30 mouse cellular contexts compared by ENCODE assay signal in the genomic region with DNA sequence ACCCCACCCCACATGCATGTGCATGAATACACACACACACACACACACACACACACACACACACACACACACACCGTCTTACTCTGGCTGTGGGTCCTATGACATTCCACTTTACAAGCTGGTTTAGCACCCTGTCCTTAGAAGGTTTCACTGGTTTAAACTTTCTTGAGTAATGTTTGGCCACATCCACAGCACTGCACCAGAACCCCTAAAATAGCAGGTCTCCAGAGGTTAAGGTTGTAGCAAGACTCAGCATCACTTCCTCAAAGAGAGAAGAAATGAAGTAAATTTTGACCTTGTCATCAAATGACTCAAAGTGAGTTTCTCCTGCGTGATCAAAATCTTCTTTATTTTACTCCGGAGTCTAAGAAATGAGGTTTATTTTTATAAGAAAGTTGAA. TPM values are rescaled to one million over a fixed set of nuclear protein-coding genes. Genes with fewer than 3 reads are reported as not detected.
A peak's percentile ranks its signal among the peaks of the same experiment; 100 is the strongest.
DNase-seq lines count a peak whose midpoint lies in the region; ATAC-seq and TF ChIP-seq lines count a peak whose summit lies in the region.
"Had no signal": no experiment of that assay in that cellular context is flagged by ENCODE, and none has a peak within 500 bp of the region (broad histone marks: within the 10 kb centered on the region; RNA-seq: fewer than 3 reads in every experiment).

No protein-coding gene starts in this region.

- peaks cover 11% of the 10 kb centered on the region for H3K9me3 ChIP-seq in limb, embryonic 12.5 days
- H3K9me3 ChIP-seq in limb, embryonic 10.5 days (replicated peaks), result 0 out of 2 replicates have a peak, but pooled peaks cover 4% of the 10 kb centered on the region
- H3K9me3 ChIP-seq in heart, embryonic 11.5 days (replicated peaks; ENCODE audit: control insufficient read depth, low read length), result peaks cover 11% of the 10 kb centered on the region
- H3K9me3 ChIP-seq: embryonic facial prominence, embryonic 15.5 days had no signal

- H3K4me1 ChIP-seq in limb, embryonic 12.5 days (replicated peaks), result peaks cover 14% of the 10 kb centered on the region; the same call in 1 of the 2 replicates
- H3K4me1 ChIP-seq in limb, embryonic 10.5 days, result 0 out of 2 replicates have a peak, but pooled peaks cover 6% of the 10 kb centered on the region
- no peaks in the 10 kb centered on the region for H3K4me1 ChIP-seq in testis, adult 2 months (ENCODE audit: control insufficient read depth, insufficient read depth, low read length)
- no peaks in the 10 kb centered on the region for H3K4me1 ChIP-seq in heart, embryonic 11.5 days (ENCODE audit: control insufficient read depth, insufficient read depth, low read length)
- H3K4me1 ChIP-seq: embryonic facial prominence, embryonic 13.5 days; embryonic facial prominence, embryonic 15.5 days; forebrain, embryonic 10.5 days; forebrain, embryonic 13.5 days; forebrain, embryonic 15.5 days had no signal

- H3K4me2 ChIP-seq in limb, embryonic 12.5 days, result no peak overlapping the region
- no peak overlapping the region for H3K4me2 ChIP-seq in heart, embryonic 11.5 days
- H3K4me2 ChIP-seq: embryonic facial prominence, embryonic 13.5 days; embryonic facial prominence, embryonic 15.5 days; forebrain, embryonic 13.5 days; forebrain, embryonic 15.5 days had no signal

- no peak for DNase-seq in limb, embryonic 10.5 days (ENCODE audit: low spot score)
- DNase-seq in testis, postnatal 10 days (ENCODE audit: low spot score), result no peak
- DNase-seq in frontal cortex, postnatal 25 days (ENCODE audit: low spot score in 2 of 2), result no peak
- DNase-seq: adrenal gland, adult 2 months; adrenal gland, postnatal 10 days; adrenal gland, postnatal 25 days; cerebellum, adult 11 months; cerebellum, adult 18-20 months; cerebellum, adult 8-10 months; cerebellum, adult 9-11 months; cerebellum, postnatal 14 days; cerebellum, postnatal 36 days; embryo, embryonic 11 days had no signal

- TF ChIP-seq CTCF in testis, adult 2 months (IDR thresholded peaks at IDR 0.05; ENCODE audit: control insufficient read depth, insufficient read depth, insufficient replicate concordance, low read depth, low read length), result no peak

- H3K27ac ChIP-seq in limb, embryonic 12.5 days, result no peak overlapping the region
- H3K27ac ChIP-seq in limb, embryonic 10.5 days, result no peak overlapping the region
- no peak overlapping the region for H3K27ac ChIP-seq in testis, adult 2 months (ENCODE audit: control insufficient read depth, insufficient read depth, low read depth, low read length)
- no peak overlapping the region for H3K27ac ChIP-seq in heart, embryonic 11.5 days (ENCODE audit: low read depth, low read length)
- H3K27ac ChIP-seq: embryonic facial prominence, embryonic 13.5 days; embryonic facial prominence, embryonic 15.5 days; forebrain, embryonic 10.5 days; forebrain, embryonic 13.5 days; forebrain, embryonic 15.5 days had no signal

- no peak for TF ChIP-seq POLR2A in testis, adult 2 months (IDR thresholded peaks at IDR 0.05; ENCODE audit: control insufficient read depth, low read depth, low read length)

- no peak overlapping the region for H3K4me3 ChIP-seq in limb, embryonic 12.5 days (replicated peaks)
- no peak overlapping the region for H3K4me3 ChIP-seq in limb, embryonic 10.5 days
- peak overlapping the region; percentile 30; the same call in 1 of the 2 replicates for H3K4me3 ChIP-seq in testis, adult 2 months (ENCODE audit: control insufficient read depth, low read depth, low read length)
- no peak overlapping the region for H3K4me3 ChIP-seq in heart, embryonic 11.5 days (ENCODE audit: low read depth, low read length)
- H3K4me3 ChIP-seq: embryonic facial prominence, embryonic 13.5 days; embryonic facial prominence, embryonic 15.5 days; erythroblast, embryonic 14.5 days; forebrain, embryonic 10.5 days; forebrain, embryonic 13.5 days; forebrain, embryonic 15.5 days had no signal

- ATAC-seq in limb, embryonic 12.5 days (ENCODE audit: insufficient number of reproducible peaks, insufficient read depth, low FRiP score, low TSS enrichment, low read depth), result peak; percentile 15; the same call in 1 of the 2 replicates
- ATAC-seq in megakaryocyte, adult 5-6 weeks (ENCODE audit: poor library complexity, severe bottlenecking), result peak; percentile 51
- ATAC-seq in heart, embryonic 11.5 days (replicated peaks; ENCODE audit: insufficient number of reproducible peaks, low FRiP score, low TSS enrichment), result no peak
- ATAC-seq: forebrain, embryonic 13.5 days; forebrain, embryonic 15.5 days had no signal

- H3K27me3 ChIP-seq in limb, embryonic 12.5 days, result 0 out of 2 replicates have a peak, but pooled peaks cover 17% of the 10 kb centered on the region
- no peaks in the 10 kb centered on the region for H3K27me3 ChIP-seq in limb, embryonic 10.5 days (ENCODE audit: low read depth, poor library complexity, severe bottlenecking)
- H3K27me3 ChIP-seq in testis, adult 2 months (ENCODE audit: control insufficient read depth, insufficient read depth, low read length), result no peaks in the 10 kb centered on the region
- no peaks in the 10 kb centered on the region for H3K27me3 ChIP-seq in heart, embryonic 11.5 days (ENCODE audit: control insufficient read depth, insufficient read depth, low read length)
- H3K27me3 ChIP-seq: embryonic facial prominence, embryonic 13.5 days; embryonic facial prominence, embryonic 15.5 days; forebrain, embryonic 13.5 days; forebrain, embryonic 15.5 days had no signal

- no peak overlapping the region for H3K9ac ChIP-seq in limb, embryonic 12.5 days (replicated peaks)
- H3K9ac ChIP-seq in heart, embryonic 11.5 days (ENCODE audit: low read depth, low read length), result no peak overlapping the region
- H3K9ac ChIP-seq: embryonic facial prominence, embryonic 13.5 days; embryonic facial prominence, embryonic 15.5 days; forebrain, embryonic 13.5 days; forebrain, embryonic 15.5 days had no signal

- 92% methylated on average over 3 of the region's 3 CpGs for WGBS in limb, embryonic 12.5 days
- 91% methylated on average over 3 of the region's 3 CpGs for WGBS in limb, embryonic 10.5 days
- 85% methylated on average over 3 of the region's 3 CpGs for WGBS in heart, embryonic 11.5 days (ENCODE audit: insufficient replicate concordance)

- no peaks in the 10 kb centered on the region for H3K36me3 ChIP-seq in limb, embryonic 12.5 days
- H3K36me3 ChIP-seq in limb, embryonic 10.5 days, result no peaks in the 10 kb centered on the region
- no peaks in the 10 kb centered on the region for H3K36me3 ChIP-seq in testis, adult 2 months (ENCODE audit: control insufficient read depth, insufficient read depth, low read length)
- H3K36me3 ChIP-seq in heart, embryonic 11.5 days (ENCODE audit: control insufficient read depth, insufficient read depth, low read length), result no peaks in the 10 kb centered on the region
- H3K36me3 ChIP-seq: embryonic facial prominence, embryonic 13.5 days; embryonic facial prominence, embryonic 15.5 days; forebrain, embryonic 10.5 days; forebrain, embryonic 15.5 days had no signal

RNA-seq across cellular contexts. Expression of gene Gm9376, which starts 15.5 kb away (rescaled TPM):
- polyA plus RNA-seq in limb, embryonic 12.5 days (2016; fragmentation: Nextera tagmentation; extraction: Ambion mirVana), result not detected in 2 replicates
- not detected in 2 replicates for polyA plus RNA-seq in limb, embryonic 10.5 days (2016; fragmentation: Nextera tagmentation; extraction: Ambion mirVana)
- polyA plus RNA-seq in testis, adult 2 months (2012; rRNA removed), result not detected in 2 replicates
- not detected in 2 replicates for total RNA-seq in megakaryocyte, adult 5-6 weeks (2015)
- not detected in 2 replicates for total RNA-seq in megakaryocyte, adult 5-6 weeks (2017)
- polyA plus RNA-seq in heart, embryonic 11.5 days (2014; fragmentation: Nextera tagmentation; extraction: Ambion mirVana), result not detected in 2 replicates
- total RNA-seq: adrenal gland, adult 2 months; adrenal gland, postnatal 10 days; adrenal gland, postnatal 25 days; adrenal gland, postnatal 4 days; common myeloid progenitor, adult 5-6 weeks; ES-E14; MEL had no signal
- polyA plus RNA-seq: adrenal gland, adult 2 months; brain, embryonic 14.5 days; C2C12; embryonic facial prominence, embryonic 11.5 days; embryonic facial prominence, embryonic 13.5 days; embryonic facial prominence, embryonic 15.5 days; erythroblast, embryonic 14.5 days; forebrain, embryonic 10.5 days; forebrain, embryonic 13.5 days; forebrain, embryonic 15.5 days had no signal

RNA-seq across cellular contexts. Expression of gene Sox21, which starts 45.4 kb away (rescaled TPM):
- polyA plus RNA-seq in limb, embryonic 12.5 days (2016; fragmentation: Nextera tagmentation; extraction: Ambion mirVana), result 0.27 and 0.51 TPM in 2 replicates
- 0.08 and 0.13 TPM in 2 replicates for polyA plus RNA-seq in limb, embryonic 10.5 days (2016; fragmentation: Nextera tagmentation; extraction: Ambion mirVana)
- 0.02 TPM in 1 of 2 replicates, not detected in the other for polyA plus RNA-seq in testis, adult 2 months (2012; rRNA removed)
- not detected in 2 replicates for total RNA-seq in megakaryocyte, adult 5-6 weeks (2015)
- total RNA-seq in megakaryocyte, adult 5-6 weeks (2017), result not detected in 2 replicates
- 0.06 TPM in 1 of 2 replicates, not detected in the other for polyA plus RNA-seq in heart, embryonic 11.5 days (2014; fragmentation: Nextera tagmentation; extraction: Ambion mirVana)
- total RNA-seq: adrenal gland, adult 2 months; adrenal gland, postnatal 10 days; adrenal gland, postnatal 25 days; common myeloid progenitor, adult 5-6 weeks; MEL had no signal
